Mouse (Mus musculus): ENCODE data around the gene Tada3. TPM values are rescaled to one million over a fixed set of nuclear protein-coding genes. Genes with fewer than 3 reads are reported as not detected.

The Tada3 gene
- polyA plus RNA-seq, 1 experiment = 104 TPM

DNA sequence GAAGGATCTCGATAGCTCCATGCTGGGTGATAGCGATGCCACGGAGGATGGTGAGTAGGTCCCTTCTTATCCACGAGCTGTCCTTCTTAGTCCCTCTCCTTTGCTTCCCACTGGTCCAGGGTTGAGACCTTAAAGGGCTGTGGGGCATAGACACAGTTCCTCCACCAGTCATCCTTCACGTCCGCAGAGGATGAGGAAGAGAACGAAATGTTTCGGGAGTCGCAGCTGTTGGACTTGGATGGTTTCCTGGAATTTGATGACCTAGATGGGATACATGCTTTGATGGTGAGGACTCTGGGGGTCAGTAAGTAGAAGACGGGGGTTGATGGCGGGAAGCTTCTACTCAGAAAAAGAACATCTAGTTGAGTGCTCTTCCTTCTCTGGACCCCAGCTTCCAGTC lies 17.1 kb upstream of the Tada3 start:
- no peak for TF ChIP-seq GATA1 (IDR thresholded peaks at IDR 0.05; ENCODE audit: low read length)

DNA sequence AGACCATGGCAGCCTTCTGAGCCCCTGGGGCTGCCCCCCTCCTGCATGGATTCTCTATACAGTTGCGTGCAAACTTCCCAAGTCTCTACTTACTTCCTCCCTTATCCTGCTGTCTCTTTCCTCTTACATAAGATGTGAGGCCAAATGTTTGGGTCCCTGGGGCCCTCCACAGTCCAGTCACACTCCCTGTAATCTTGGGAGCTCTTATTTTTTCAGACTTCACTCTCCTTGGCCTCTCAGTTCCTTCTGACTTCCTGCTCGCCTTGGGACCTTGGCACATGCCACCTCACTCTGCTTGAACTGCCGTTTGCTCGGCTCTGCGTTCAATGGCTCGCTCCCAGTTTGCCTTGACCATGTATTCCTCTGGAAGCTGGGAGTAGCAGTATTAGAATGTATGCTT lies 16.3 kb upstream of the Tada3 start:
- no peak for TF ChIP-seq GATA1 (IDR thresholded peaks at IDR 0.05; ENCODE audit: low read length)

DNA sequence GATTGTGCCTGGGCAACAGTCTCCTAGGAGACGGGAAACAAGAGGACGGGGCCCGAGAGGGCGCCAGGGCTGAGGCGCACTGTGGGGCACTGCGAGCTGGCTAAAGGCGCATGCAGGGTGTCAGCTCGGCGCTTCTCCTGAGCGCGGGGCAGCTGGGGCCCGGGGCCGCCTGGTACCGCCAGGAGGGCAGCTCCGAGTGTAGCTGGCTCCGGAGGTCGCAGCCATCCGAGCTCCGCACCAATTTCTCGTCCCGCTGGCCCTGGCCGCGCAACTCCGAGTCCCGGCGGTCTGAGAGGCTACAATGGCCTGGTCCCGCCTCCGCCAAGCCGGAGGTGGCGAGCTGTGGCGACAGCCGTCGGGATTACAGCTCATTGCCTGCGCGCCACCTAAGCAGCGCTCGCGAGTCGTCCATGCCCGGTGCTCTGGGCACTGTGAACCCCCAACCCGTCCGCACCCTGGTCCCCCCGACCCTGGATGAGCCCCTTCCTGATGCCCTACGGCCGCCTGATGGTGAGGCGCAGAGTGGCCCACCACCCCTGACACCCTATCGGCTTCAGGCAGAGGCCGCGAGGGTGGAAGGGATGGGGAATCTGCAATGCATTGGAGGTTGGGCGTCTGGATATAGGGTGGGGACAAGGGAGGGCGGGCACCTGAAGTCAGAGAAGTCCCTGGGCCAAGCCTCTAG lies 14.8 kb upstream of the Tada3 start:
- TF ChIP-seq GATA1 (IDR thresholded peaks at IDR 0.05; ENCODE audit: low read length) = no peak

DNA sequence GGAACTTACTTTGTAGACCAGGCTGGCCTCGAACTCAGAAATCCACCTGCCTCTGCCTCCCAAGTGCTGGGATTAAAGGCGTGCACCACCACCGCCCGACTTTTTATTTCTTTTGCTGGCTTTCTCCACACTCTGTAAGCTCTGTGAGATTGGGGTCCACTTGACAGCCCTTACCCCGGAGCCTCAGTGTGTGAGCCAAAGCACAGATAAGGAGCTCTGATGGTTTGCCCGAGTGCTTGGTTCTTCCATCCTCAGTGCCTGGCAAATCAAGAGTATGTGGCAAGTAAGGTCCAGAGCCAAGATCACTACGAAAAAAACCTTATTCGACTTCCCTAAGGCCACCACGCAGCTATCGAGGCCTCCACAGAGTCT lies 14.3 kb upstream of the Tada3 start:
- no peak for TF ChIP-seq GATA1 (IDR thresholded peaks at IDR 0.05; ENCODE audit: low read length)

- no peak for TF ChIP-seq GATA1 (IDR thresholded peaks at IDR 0.05; ENCODE audit: low read length)
Measured at GRCm38 (mm10) chr6:113390715-113391114, 13.0 kb upstream of the Tada3 start.

GRCm38 (mm10) chr6:113388960-113389359 lies 11.3 kb upstream of the Tada3 start, which contains the start of gene Ttll3:
Gene Ttll3 (plus strand): TSS chr6:113389260.
- no peak for TF ChIP-seq GATA1 (IDR thresholded peaks at IDR 0.05; ENCODE audit: low read length)

DNA sequence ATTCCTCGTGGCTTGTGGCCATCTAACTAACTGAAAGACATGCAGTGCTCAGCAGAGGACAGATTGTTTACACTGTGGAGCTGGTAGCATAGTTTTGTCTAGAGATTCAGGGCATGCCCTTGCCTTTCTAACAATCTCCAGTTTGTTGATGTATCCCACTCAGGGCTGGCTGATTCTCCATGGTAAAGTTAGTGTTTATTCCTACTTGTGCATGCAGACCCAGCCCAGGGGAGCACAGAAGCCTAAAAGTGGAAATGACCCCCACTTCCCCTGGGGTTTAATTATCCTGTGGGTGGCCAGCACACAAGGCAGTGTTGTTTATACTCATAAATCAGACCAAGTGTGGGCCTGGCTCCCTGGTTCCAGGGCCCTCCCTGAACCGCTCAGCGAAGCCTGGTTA lies 8.3 kb upstream of the Tada3 start:
- no peak for TF ChIP-seq GATA1 (IDR thresholded peaks at IDR 0.05; ENCODE audit: low read length)

- TF ChIP-seq GATA1 (IDR thresholded peaks at IDR 0.05; ENCODE audit: low read length) = no peak
Measured at GRCm38 (mm10) chr6:113385160-113385714, 7.6 kb upstream of the Tada3 start.

DNA sequence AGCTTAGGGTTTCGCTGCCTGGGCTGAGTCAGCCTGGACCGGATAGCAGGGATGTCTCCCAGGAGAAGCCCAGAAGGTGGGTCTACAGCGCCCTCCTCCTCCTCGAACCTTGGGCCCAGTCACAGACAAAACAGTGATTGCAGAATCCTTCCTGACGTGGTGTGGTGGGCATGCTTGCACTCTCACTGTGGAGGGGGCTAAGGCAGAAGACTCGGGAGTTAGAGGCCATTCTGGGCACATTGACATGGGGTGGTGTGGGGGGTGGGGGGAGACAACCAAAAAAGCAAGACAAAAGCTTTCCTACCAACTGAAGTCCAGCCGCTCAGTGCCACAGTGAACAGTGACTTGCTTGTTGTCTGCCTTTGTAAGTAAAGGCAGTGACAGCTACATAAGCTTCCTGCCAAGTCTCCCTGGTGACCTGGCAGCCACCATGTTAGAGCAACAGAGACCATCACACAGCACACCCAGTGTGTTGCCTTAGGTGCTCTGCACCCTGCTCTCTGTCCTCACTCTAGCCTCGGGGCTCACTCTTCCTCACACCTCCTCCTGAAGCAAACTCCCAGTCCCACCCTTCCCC lies 6.8 kb upstream of the Tada3 start:
- TF ChIP-seq GATA1 (IDR thresholded peaks at IDR 0.05; ENCODE audit: low read length) = no peak

DNA sequence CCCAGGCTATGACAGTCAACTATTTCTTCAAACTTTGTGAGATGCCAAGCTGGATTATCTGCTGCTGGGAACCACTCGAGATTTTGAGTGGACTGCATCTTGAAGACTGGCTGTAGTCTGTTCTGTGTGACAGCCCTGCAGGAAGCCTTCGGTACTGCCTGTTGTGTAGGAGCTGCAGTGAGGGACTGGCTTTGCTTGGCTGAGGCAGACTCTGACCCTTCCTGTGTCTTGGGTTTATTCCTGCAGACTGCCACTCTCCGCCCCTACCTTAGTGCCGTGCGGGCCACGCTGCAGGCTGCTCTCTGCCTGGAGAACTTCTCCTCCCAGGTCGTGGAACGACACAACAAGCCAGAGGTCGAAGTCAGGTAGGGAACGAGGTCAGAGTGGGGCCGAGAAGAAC lies 2.8 kb upstream of the Tada3 start:
- TF ChIP-seq GATA1 (IDR thresholded peaks at IDR 0.05; ENCODE audit: low read length) = no peak

DNA sequence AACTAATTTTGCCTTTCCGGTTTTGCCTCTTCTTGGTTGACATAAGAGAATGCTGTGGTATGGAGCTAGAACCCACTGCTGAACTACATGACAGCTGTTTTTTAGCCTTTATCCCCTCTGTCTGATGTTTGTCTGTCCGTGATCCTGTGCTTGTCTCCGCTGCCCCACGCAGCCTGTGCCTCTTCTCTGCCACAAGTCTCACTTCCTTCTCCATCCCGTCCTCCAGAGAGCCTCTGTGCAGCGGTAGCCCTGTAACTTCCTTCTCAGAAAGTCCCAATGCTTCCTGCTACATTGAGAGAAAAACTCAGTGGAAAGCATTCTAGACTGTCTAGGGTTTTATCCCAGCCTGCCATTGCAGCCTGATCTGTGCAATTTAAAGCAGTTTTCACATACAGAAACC lies 1.6 kb upstream of the Tada3 start:
- no peak for TF ChIP-seq GATA1 (IDR thresholded peaks at IDR 0.05; ENCODE audit: low read length)

GRCm38 (mm10) chr6:113377172-113377495 lies 549 bp downstream of the Tada3 start:
- no peak for TF ChIP-seq GATA1 (IDR thresholded peaks at IDR 0.05; ENCODE audit: low read length)

DNA sequence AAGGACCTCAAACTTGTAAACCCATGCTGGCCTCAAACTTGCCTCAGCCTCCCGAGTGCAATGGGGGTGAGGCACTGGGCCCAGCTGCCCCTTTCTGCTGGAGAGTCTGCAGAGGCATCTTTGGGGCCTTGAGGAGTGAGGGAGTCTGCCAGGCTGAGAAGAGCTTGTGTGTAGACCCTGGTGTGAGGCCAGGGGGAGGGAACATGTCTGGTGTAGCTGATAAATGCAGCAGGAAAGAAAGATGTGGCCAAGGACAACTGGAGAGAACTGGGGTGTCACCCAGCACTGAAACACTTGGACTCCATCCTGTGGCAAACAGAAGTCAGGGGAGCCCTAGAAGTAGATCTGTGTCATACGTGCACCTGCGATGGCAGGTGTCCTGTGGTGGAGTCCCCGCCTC lies 4.2 kb downstream of the Tada3 start:
- TF ChIP-seq GATA1 (IDR thresholded peaks at IDR 0.05; ENCODE audit: low read length) = no peak

- no peak for TF ChIP-seq GATA1 (IDR thresholded peaks at IDR 0.05; ENCODE audit: low read length)
Measured at GRCm38 (mm10) chr6:113370194-113370929, 7.3 kb downstream of the Tada3 start.

DNA sequence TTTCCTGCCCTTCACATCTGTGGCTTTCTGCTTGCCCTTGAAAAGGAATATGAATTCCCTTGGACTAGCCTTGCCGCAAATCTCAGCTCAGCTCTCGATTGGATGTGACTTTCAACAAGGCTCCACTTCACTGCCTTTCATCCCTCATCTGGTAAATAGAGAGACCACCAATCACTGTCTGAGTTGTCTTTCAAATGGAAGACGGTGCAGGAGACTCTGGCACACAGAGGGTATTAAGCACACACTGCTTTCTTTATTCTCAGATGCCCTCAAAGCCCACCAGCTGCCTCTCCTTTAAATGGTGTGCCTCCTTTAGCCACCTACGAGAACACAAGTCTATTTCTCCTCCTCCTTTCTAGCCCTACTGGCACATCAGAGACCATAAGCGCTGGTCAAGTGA lies 9.1 kb downstream of the Tada3 start:
- TF ChIP-seq GATA1 (IDR thresholded peaks at IDR 0.05; ENCODE audit: low read length) = no peak

- no peak for TF ChIP-seq GATA1 (IDR thresholded peaks at IDR 0.05; ENCODE audit: low read length)
Measured at GRCm38 (mm10) chr6:113368124-113368523, 9.6 kb downstream of the Tada3 start.

DNA sequence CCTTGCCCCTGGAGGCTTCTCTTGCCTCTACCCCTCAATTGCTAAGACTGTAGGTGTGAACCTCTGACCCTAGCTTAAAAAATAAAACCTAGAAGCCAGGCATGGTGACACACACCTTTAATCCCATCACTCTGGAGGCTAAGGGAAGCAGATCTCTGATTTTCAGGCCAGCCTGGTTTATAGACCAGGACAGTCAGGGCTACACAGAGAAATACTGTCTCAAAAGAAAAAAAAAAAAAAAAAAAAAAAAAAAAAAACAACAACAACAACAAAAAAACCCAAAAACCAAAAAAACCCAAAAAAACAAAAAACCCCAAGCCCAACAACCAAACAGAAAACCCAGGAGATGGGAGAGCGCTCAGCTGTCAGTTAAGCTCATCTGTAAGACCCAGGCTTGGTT lies 10.1 kb downstream of the Tada3 start:
- no peak for TF ChIP-seq GATA1 (IDR thresholded peaks at IDR 0.05; ENCODE audit: low read length)

Data from G1E-ER4 (cell line).